Mouse (Mus musculus) embryonic facial prominence, embryonic 15.5 days (tissue): Measurements from ENCODE around the gene Ubxn11. TPM values are rescaled to one million over a fixed set of nuclear protein-coding genes. Genes with fewer than 3 reads are reported as not detected.

Experiments used
- ATAC-seq: fragments of 200-750 bp; cut with Nextera tagmentation; 2 replicates; pipeline ENCODE4 v1.8.0; 2017; ENCODE audit warnings: low read depth, moderate TSS enrichment; ENCODE audit not compliant: insufficient number of reproducible peaks, low FRiP score, low TSS enrichment
- H3K27ac ChIP-seq: fragments of 300-500 bp; sonication (generic); replicated peaks from 2 replicates; pipeline ENCODE4 v1.5.1; 2015; ENCODE audit warnings: mild to moderate bottlenecking, inconsistent platforms
- H3K27me3 ChIP-seq: fragments of 300-500 bp; sonication (generic); 2 replicates; pipeline ENCODE4 v1.6.1; 2015; ENCODE audit warnings: inconsistent platforms
- H3K36me3 ChIP-seq: fragments of 300-500 bp; sonication (generic); 2 replicates; pipeline ENCODE4 v1.6.1; 2015; ENCODE audit warnings: mild to moderate bottlenecking, inconsistent platforms
- H3K4me1 ChIP-seq: fragments of 300-500 bp; sonication (generic); 2 replicates; pipeline ENCODE4 v1.6.1; 2015; ENCODE audit warnings: inconsistent platforms
- H3K4me2 ChIP-seq: fragments of 300-500 bp; sonication (generic); replicated peaks from 2 replicates; pipeline ENCODE4 v1.6.1; 2015; ENCODE audit warnings: mild to moderate bottlenecking, inconsistent platforms
- H3K4me3 ChIP-seq: fragments of 300-500 bp; sonication (generic); replicated peaks from 2 replicates; pipeline ENCODE4 v1.5.1; 2015; ENCODE audit warnings: mild to moderate bottlenecking, inconsistent platforms
- H3K9ac ChIP-seq: fragments of 300-500 bp; sonication (generic); 2 replicates; pipeline ENCODE4 v1.6.1; 2015; ENCODE audit warnings: inconsistent platforms
- H3K9me3 ChIP-seq: fragments of 300-500 bp; sonication (generic); replicated peaks from 2 replicates; pipeline ENCODE4 v1.6.1; 2016; ENCODE audit warnings: inconsistent platforms
- WGBS: fragments of 180-500 bp; shearing (Covaris S2); methylation state at CpG from one replicate; pipeline ENCODE4 v1.1.7; 2015; 5-methylcytosine and 5-hydroxymethylcytosine counted together
- polyA plus RNA-seq: library from polyadenylated mRNA; unstranded; fragments of >200 nt; fragmentation: Nextera tagmentation; extraction: Ambion mirVana; gene quantifications from 2 replicates; pipeline ENCODE4 v1.2.1, GENCODE M21; 2015

The Ubxn11 gene
- polyA plus RNA-seq, 1 experiment from 2014 or later: 23.7 TPM

- H3K4me2 ChIP-seq: no peak overlapping the region
- H3K4me1 ChIP-seq: no peaks in the 10 kb centered on the region
- no peaks in the 10 kb centered on the region for H3K27me3 ChIP-seq
- H3K27ac ChIP-seq: no peak overlapping the region
- H3K36me3 ChIP-seq: no peaks in the 10 kb centered on the region
- H3K4me3 ChIP-seq: no peak overlapping the region
- 81% methylated on average over 6 of the region's 6 CpGs for WGBS
- no peak overlapping the region for H3K9ac ChIP-seq
- no peaks in the 10 kb centered on the region for H3K9me3 ChIP-seq
- no peak for ATAC-seq
Measured at GRCm38 (mm10) chr4:134091225-134091529, 11.2 kb upstream of the Ubxn11 start.

- Histone ChIP-seq H3K4me1 (no peaks in the 10 kb centered on the region), H3K27me3 (no peaks in the 10 kb centered on the region), H3K4me2 (no peak overlapping the region), H3K9me3 (no peaks in the 10 kb centered on the region), H3K27ac (no peak overlapping the region), H3K9ac (no peak overlapping the region), H3K4me3 (no peak overlapping the region), H3K36me3 (no peaks in the 10 kb centered on the region)
- no peak for ATAC-seq
- WGBS: 64% methylated on average over 6 of the region's 6 CpGs
Measured at GRCm38 (mm10) chr4:134092382-134093288, 9.7 kb upstream of the Ubxn11 start.

GRCm38 (mm10) chr4:134094004-134094564 is 8.3 kb upstream of the Ubxn11 start:
- Histone ChIP-seq H3K9me3 (no peaks in the 10 kb centered on the region), H3K9ac (no peak overlapping the region), H3K4me2 (no peak overlapping the region), H3K36me3 (no peaks in the 10 kb centered on the region), H3K27me3 (no peaks in the 10 kb centered on the region), H3K27ac (no peak overlapping the region), H3K4me3 (no peak overlapping the region), H3K4me1 (no peaks in the 10 kb centered on the region)
- WGBS: 87% methylated on average over 7 of the region's 7 CpGs
- no peak for ATAC-seq

GRCm38 (mm10) chr4:134094923-134095547 is 7.3 kb upstream of the Ubxn11 start, which contains the start of gene Cd52:
Gene Cd52, minus strand, starts transcription at chr4:134095082.
- H3K9me3 ChIP-seq: no peaks in the 10 kb centered on the region
- H3K4me2 ChIP-seq: no peak within 1 kb of the TSS
- H3K4me3 ChIP-seq: no peak within 1 kb of the TSS
- H3K9ac ChIP-seq: no peak within 1 kb of the TSS
- no peaks in the 10 kb centered on the region for H3K27me3 ChIP-seq
- 52% methylated on average over 3 of the region's 3 CpGs for WGBS
- H3K27ac ChIP-seq: no peak within 1 kb of the TSS
- no peak for ATAC-seq
- no peaks in the 10 kb centered on the region for H3K36me3 ChIP-seq
- H3K4me1 ChIP-seq: no peaks in the 10 kb centered on the region

- Histone ChIP-seq H3K4me3 (no peak overlapping the region), H3K4me2 (no peak overlapping the region), H3K36me3 (no peaks in the 10 kb centered on the region), H3K27me3 (no peaks in the 10 kb centered on the region), H3K9ac (no peak overlapping the region), H3K27ac (no peak overlapping the region), H3K9me3 (no peaks in the 10 kb centered on the region), H3K4me1 (no peaks in the 10 kb centered on the region)
- no peak for ATAC-seq
- 78% methylated on average over 3 of the region's 3 CpGs for WGBS
Measured at GRCm38 (mm10) chr4:134096120-134096519, 6.2 kb upstream of the Ubxn11 start.

- H3K27ac ChIP-seq: no peak overlapping the region
- no peaks in the 10 kb centered on the region for H3K9me3 ChIP-seq
- no peak overlapping the region for H3K4me3 ChIP-seq
- no peak overlapping the region for H3K9ac ChIP-seq
- H3K4me2 ChIP-seq: no peak overlapping the region
- 67% methylated on average over 5 of the region's 5 CpGs for WGBS
- no peaks in the 10 kb centered on the region for H3K4me1 ChIP-seq
- no peaks in the 10 kb centered on the region for H3K36me3 ChIP-seq
- no peaks in the 10 kb centered on the region for H3K27me3 ChIP-seq
- ATAC-seq: no peak
Measured at GRCm38 (mm10) chr4:134097015-134097608, 5.3 kb upstream of the Ubxn11 start.

- no peak for ATAC-seq
- H3K9me3 ChIP-seq: no peaks in the 10 kb centered on the region
- H3K4me3 ChIP-seq: no peak overlapping the region
- no peak overlapping the region for H3K4me2 ChIP-seq
- no peak overlapping the region for H3K9ac ChIP-seq
- no peaks in the 10 kb centered on the region for H3K36me3 ChIP-seq
- WGBS: 45% methylated on average over 8 of the region's 8 CpGs
- no peaks in the 10 kb centered on the region for H3K4me1 ChIP-seq
- no peaks in the 10 kb centered on the region for H3K27me3 ChIP-seq
- H3K27ac ChIP-seq: no peak overlapping the region
Measured at GRCm38 (mm10) chr4:134098628-134099027, 3.7 kb upstream of the Ubxn11 start.

GRCm38 (mm10) chr4:134100245-134100644 is 2.1 kb upstream of the Ubxn11 start:
- Histone ChIP-seq H3K27me3 (no peaks in the 10 kb centered on the region), H3K4me3 (no peak overlapping the region), H3K36me3 (no peaks in the 10 kb centered on the region), H3K9ac (no peak overlapping the region), H3K4me1 (no peaks in the 10 kb centered on the region), H3K4me2 (no peak overlapping the region), H3K9me3 (no peaks in the 10 kb centered on the region), H3K27ac (no peak overlapping the region)
- WGBS: 72% methylated on average over 4 of the region's 4 CpGs
- ATAC-seq: no peak

GRCm38 (mm10) chr4:134102742-134103119 is 361 bp downstream of the Ubxn11 start:
- H3K4me2 ChIP-seq: peak overlapping the region; percentile 60
- ATAC-seq: 0 out of 2 replicates have a peak, but pooled peaks have one; percentile 31
- H3K9ac ChIP-seq: peak overlapping the region; percentile 68
- H3K36me3 ChIP-seq: no peaks in the 10 kb centered on the region
- peak overlapping the region; percentile 79 for H3K4me3 ChIP-seq
- H3K27ac ChIP-seq: no peak overlapping the region
- H3K27me3 ChIP-seq: no peaks in the 10 kb centered on the region
- WGBS: 3% methylated on average over 21 of the region's 21 CpGs
- H3K4me1 ChIP-seq: no peaks in the 10 kb centered on the region
- H3K9me3 ChIP-seq: no peaks in the 10 kb centered on the region

GRCm38 (mm10) chr4:134106105-134106504 is 3.7 kb downstream of the Ubxn11 start:
- Histone ChIP-seq H3K9me3 (no peaks in the 10 kb centered on the region), H3K27me3 (no peaks in the 10 kb centered on the region), H3K4me1 (no peaks in the 10 kb centered on the region), H3K9ac (no peak overlapping the region), H3K36me3 (no peaks in the 10 kb centered on the region), H3K4me2 (no peak overlapping the region), H3K27ac (no peak overlapping the region), H3K4me3 (no peak overlapping the region)
- WGBS: 67% methylated on average over 7 of the region's 7 CpGs
- ATAC-seq: no peak

- H3K27me3 ChIP-seq: no peaks in the 10 kb centered on the region
- no peak overlapping the region for H3K9ac ChIP-seq
- no peak overlapping the region for H3K4me3 ChIP-seq
- H3K36me3 ChIP-seq: no peaks in the 10 kb centered on the region
- 85% methylated on average over 7 of the region's 7 CpGs for WGBS
- no peaks in the 10 kb centered on the region for H3K4me1 ChIP-seq
- H3K4me2 ChIP-seq: no peak overlapping the region
- ATAC-seq: no peak
- no peaks in the 10 kb centered on the region for H3K9me3 ChIP-seq
- H3K27ac ChIP-seq: no peak overlapping the region
Measured at GRCm38 (mm10) chr4:134107730-134108129, 5.4 kb downstream of the Ubxn11 start.
